Mouse (Mus musculus) NIH3T3 (cell line): ENCODE data around the gene Ranbp1.
A peak's percentile ranks its signal among the peaks of the same experiment; 100 is the strongest.

Experiments
- DNase-seq: peaks from one replicate; pipeline ENCODE4 v3.0.0-alpha.2; 2012; ENCODE audit warnings: low read depth

Gene Ranbp1

GRCm38 (mm10) chr16:18234671-18235388 is 13.7 kb downstream of the Ranbp1 start, which contains the start of gene Zdhhc8:
Gene Zdhhc8 (minus strand): TSS chr16:18235136.
- DNase-seq, result peak; percentile 87

- peak; percentile 35 for DNase-seq
Observed at GRCm38 (mm10) chr16:18233919-18234670, 14.4 kb downstream of the Ranbp1 start.

GRCm38 (mm10) chr16:18233451-18233850 is 15.1 kb downstream of the Ranbp1 start:
- DNase-seq, result no peak

- no peak for DNase-seq
Observed at GRCm38 (mm10) chr16:18231451-18231850, 17.1 kb downstream of the Ranbp1 start.

GRCm38 (mm10) chr16:18231047-18231446 is 17.5 kb downstream of the Ranbp1 start:
- no peak for DNase-seq

- DNase-seq, result no peak
Observed at GRCm38 (mm10) chr16:18230617-18231016, 17.9 kb downstream of the Ranbp1 start.

GRCm38 (mm10) chr16:18229622-18230021 is 18.9 kb downstream of the Ranbp1 start:
- no peak for DNase-seq

GRCm38 (mm10) chr16:18228856-18229255 is 19.7 kb downstream of the Ranbp1 start:
- no peak for DNase-seq

- no peak for DNase-seq
Observed at GRCm38 (mm10) chr16:18227897-18228422, 20.6 kb downstream of the Ranbp1 start.

- no peak for DNase-seq
Observed at GRCm38 (mm10) chr16:18227187-18227586, 21.3 kb downstream of the Ranbp1 start.

- no peak for DNase-seq
Observed at GRCm38 (mm10) chr16:18222188-18222587, 26.3 kb downstream of the Ranbp1 start.

GRCm38 (mm10) chr16:18221543-18221898 is 27.0 kb downstream of the Ranbp1 start:
- DNase-seq, result no peak

GRCm38 (mm10) chr16:18220856-18221542 is 27.5 kb downstream of the Ranbp1 start:
- DNase-seq, result no peak

GRCm38 (mm10) chr16:18220001-18220400 is 28.5 kb downstream of the Ranbp1 start:
- DNase-seq, result peak; percentile 54

- no peak for DNase-seq
Observed at GRCm38 (mm10) chr16:18218580-18218996, 29.9 kb downstream of the Ranbp1 start.

GRCm38 (mm10) chr16:18217579-18217978 is 31.0 kb downstream of the Ranbp1 start, which contains the start of gene Ccdc188:
Gene Ccdc188 (plus strand): TSS chr16:18217879.
- DNase-seq, result no peak

GRCm38 (mm10) chr16:18214858-18215257 is 33.7 kb downstream of the Ranbp1 start:
- DNase-seq, result no peak

GRCm38 (mm10) chr16:18213689-18214088 is 34.8 kb downstream of the Ranbp1 start:
- no peak for DNase-seq

GRCm38 (mm10) chr16:18211417-18212171 is 36.9 kb downstream of the Ranbp1 start:
- peak; percentile 92 for DNase-seq

GRCm38 (mm10) chr16:18210701-18211416 is 37.7 kb downstream of the Ranbp1 start:
- peak; percentile 77 for DNase-seq
